ENCODE assay signal across 8 mouse cellular contexts in genomic region chr12:25109971-25110681, GRCm38 (mm10). TPM values are rescaled to one million over a fixed set of nuclear protein-coding genes. Genes with fewer than 3 reads are reported as not detected.
DNase-seq lines count a peak whose midpoint lies in the region; ATAC-seq and TF ChIP-seq lines count a peak whose summit lies in the region.
"Had no signal": no experiment of that assay in that cellular context is flagged by ENCODE, and none has a peak within 500 bp of the region (broad histone marks: within the 10 kb centered on the region; RNA-seq: fewer than 3 reads in every experiment).

No protein-coding gene starts in this region.

- no peak for TF ChIP-seq CTCF in liver, postnatal 0 days (IDR thresholded peaks at IDR 0.05; ENCODE audit: low read depth)
- no peak for TF ChIP-seq CTCF in brain, embryonic 14.5 days (IDR thresholded peaks at IDR 0.05; ENCODE audit: borderline replicate concordance, extremely low read depth, insufficient read depth, insufficient read length)

- peaks cover 11% of the 10 kb centered on the region for H3K4me1 ChIP-seq in liver, postnatal 0 days (ENCODE audit: insufficient read depth)
- peaks cover 10% of the 10 kb centered on the region for H3K4me1 ChIP-seq in heart, embryonic 13.5 days
- H3K4me1 ChIP-seq: limb, embryonic 13.5 days had no signal

- no peak for TF ChIP-seq POLR2A in brain, embryonic 14.5 days (IDR thresholded peaks at IDR 0.05; ENCODE audit: borderline replicate concordance, extremely low read depth, insufficient read depth, insufficient read length, poor library complexity, severe bottlenecking)

- H3K27me3 ChIP-seq in liver, postnatal 0 days (ENCODE audit: insufficient read depth, low read length) = no peaks in the 10 kb centered on the region
- no peaks in the 10 kb centered on the region for H3K27me3 ChIP-seq in heart, embryonic 13.5 days (replicated peaks)
- H3K27me3 ChIP-seq: limb, embryonic 13.5 days had no signal

- H3K9me3 ChIP-seq in liver, postnatal 0 days (ENCODE audit: low read length) = no peaks in the 10 kb centered on the region
- H3K9me3 ChIP-seq in heart, embryonic 13.5 days = peaks cover 4% of the 10 kb centered on the region

- peak; percentile 80 for ATAC-seq in liver, postnatal 0 days
- no peak for ATAC-seq in heart, embryonic 13.5 days (ENCODE audit: extremely low read depth, insufficient number of reproducible peaks, low FRiP score, low TSS enrichment)

- peak; percentile 37 for DNase-seq in liver, postnatal 0 days
- DNase-seq in liver = no peak
- DNase-seq in brain, embryonic 14.5 days (ENCODE audit: low read depth) = peak; percentile 9
- peak; percentile 83 for DNase-seq in urinary bladder, postnatal 14 days (ENCODE audit: low spot score)
- no peak for DNase-seq in testis, postnatal 10 days (ENCODE audit: low spot score)
- no peak for DNase-seq in embryo, embryonic 11 days

- no peaks in the 10 kb centered on the region for H3K36me3 ChIP-seq in liver, postnatal 0 days (replicated peaks; ENCODE audit: insufficient read depth, low read length)
- H3K36me3 ChIP-seq in heart, embryonic 13.5 days = no peaks in the 10 kb centered on the region
- H3K36me3 ChIP-seq: limb, embryonic 13.5 days had no signal

- no peak for TF ChIP-seq EP300 in liver, postnatal 0 days (IDR thresholded peaks at IDR 0.05; ENCODE audit: low read depth)

- no peak overlapping the region for H3K9ac ChIP-seq in liver, postnatal 0 days (replicated peaks)
- no peak overlapping the region for H3K9ac ChIP-seq in heart, embryonic 13.5 days
- H3K9ac ChIP-seq: limb, embryonic 13.5 days had no signal

- H3K4me2 ChIP-seq in liver, postnatal 0 days (ENCODE audit: low read depth, low read length) = no peak overlapping the region
- H3K4me2 ChIP-seq in heart, embryonic 13.5 days = no peak overlapping the region
- H3K4me2 ChIP-seq: limb, embryonic 13.5 days had no signal

- H3K27ac ChIP-seq in liver, postnatal 0 days (ENCODE audit: low read depth) = peak overlapping the region; percentile 53
- H3K27ac ChIP-seq in heart, embryonic 13.5 days (replicated peaks) = peak overlapping the region; percentile 54
- H3K27ac ChIP-seq: limb, embryonic 13.5 days had no signal

- no peak overlapping the region for H3K4me3 ChIP-seq in liver, postnatal 0 days (ENCODE audit: low read depth, low read length)
- H3K4me3 ChIP-seq in heart, embryonic 13.5 days = no peak overlapping the region
- H3K4me3 ChIP-seq: limb, embryonic 13.5 days had no signal

- WGBS in liver, postnatal 0 days (ENCODE audit: insufficient replicate concordance) = 55% methylated on average over 7 of the region's 7 CpGs
- 68% methylated on average over 7 of the region's 7 CpGs for WGBS in heart, embryonic 13.5 days

RNA-seq across cellular contexts. Expression of gene Id2, which starts 13.2 kb away (rescaled TPM):
- 245 and 376 TPM in 2 replicates for polyA plus RNA-seq in liver, postnatal 0 days (2015; fragmentation: Nextera tagmentation; extraction: Ambion mirVana)
- polyA plus RNA-seq in brain, embryonic 14.5 days (2012; rRNA removed) = 130 and 168 TPM in 2 replicates
- polyA plus RNA-seq in heart, embryonic 13.5 days (2015; fragmentation: Nextera tagmentation; extraction: Ambion mirVana) = 255 and 280 TPM in 2 replicates

Comparison
In these comparisons a context has a peak if more than half of its experiments do, and no peak if none do; other contexts are left out.
1. DNase-seq: peak in liver, postnatal 0 days (single experiment), brain, embryonic 14.5 days (single experiment) and urinary bladder, postnatal 14 days (single experiment); none in liver (single experiment), testis, postnatal 10 days (single experiment) and embryo, embryonic 11 days (single experiment).